Mouse (Mus musculus) liver, adult 2 months (tissue): Measurements from ENCODE around the gene Sumo3. TPM values are rescaled to one million over a fixed set of nuclear protein-coding genes. Genes with fewer than 3 reads are reported as not detected.
A peak's percentile ranks its signal among the peaks of the same experiment; 100 is the strongest.

Experiments
- DNase-seq: peaks from one replicate; pipeline ENCODE4 v3.0.0-alpha.2; 2011; ENCODE audit warnings: low read depth, low spot score; ENCODE audit errors: extremely low read depth
- H3K27ac ChIP-seq: fragments of 200-500 bp; replicated peaks from 2 replicates; pipeline ENCODE4 v1.5.1; 2012; ENCODE audit warnings: low read depth, mild to moderate bottlenecking, control low read depth, inconsistent platforms, low read length; ENCODE audit not compliant: insufficient read depth
- H3K27me3 ChIP-seq: fragments of 200-500 bp; 2 replicates; pipeline ENCODE4 v1.6.1; 2012; ENCODE audit warnings: mild to moderate bottlenecking, moderate library complexity, low read length, inconsistent platforms; ENCODE audit not compliant: control insufficient read depth, insufficient read depth
- H3K36me3 ChIP-seq: fragments of 200-500 bp; 2 replicates; pipeline ENCODE4 v1.6.1; 2012; ENCODE audit warnings: low read length, inconsistent platforms; ENCODE audit not compliant: control insufficient read depth, insufficient read depth
- H3K4me1 ChIP-seq: fragments of 200-500 bp; 2 replicates; pipeline ENCODE4 v1.6.1; 2011; ENCODE audit warnings: low read length; ENCODE audit not compliant: control insufficient read depth, insufficient read depth
- H3K4me3 ChIP-seq: fragments of 200-500 bp; 2 replicates; pipeline ENCODE4 v1.5.1; 2011; ENCODE audit warnings: low read depth, mild to moderate bottlenecking, control low read depth, low read length, moderate library complexity; ENCODE audit not compliant: insufficient read depth
- H3K79me2 ChIP-seq: fragments of 200-500 bp; 2 replicates; pipeline ENCODE4 v1.6.1; 2012; ENCODE audit warnings: inconsistent platforms, mild to moderate bottlenecking, low read length, moderate library complexity; ENCODE audit not compliant: control insufficient read depth, insufficient read depth
- H3K9ac ChIP-seq: fragments of 200-500 bp; 2 replicates; pipeline ENCODE4 v1.6.1; 2012; ENCODE audit warnings: low read depth, mild to moderate bottlenecking, control low read depth, inconsistent platforms, low read length
- CTCF ChIP-seq: fragments of 200-500 bp; IDR thresholded peaks from 2 replicates; pipeline ENCODE4 v1.5.1; 2011; ENCODE audit warnings: low read depth, low read length, control low read depth
- POLR2A ChIP-seq: fragments of 200-500 bp; IDR thresholded peaks from 2 replicates; pipeline ENCODE4 v1.6.1; 2011; ENCODE audit warnings: low read length, control low read depth; ENCODE audit not compliant: insufficient read depth; ENCODE audit errors: extremely low read depth
- WGBS: fragments of 180-500 bp; shearing (Covaris S2); methylation state at CpG from one replicate; pipeline ENCODE4 v1.1.7; 2018; 5-methylcytosine and 5-hydroxymethylcytosine counted together
- polyA plus RNA-seq: library from polyadenylated mRNA; depleted of rRNA; stranded (reverse); fragments of >200 nt; gene quantifications from 2 replicates; pipeline ENCODE4 v1.2.3, GENCODE M21; 2012
- total RNA-seq: library from RNA; depleted of rRNA; stranded (reverse); fragments of >200 nt; gene quantifications from 2 replicates; pipeline ENCODE4 v1.2.3, GENCODE M21; 2014

The Sumo3 gene
- total and polyA plus RNA-seq, 2 experiments: 59.6 to 170 TPM

GRCm38 (mm10) chr10:77606855-77607254 lies 958 bp downstream of the Sumo3 start:
- Histone ChIP-seq H3K27me3 (no peaks in the 10 kb centered on the region), H3K36me3 (peaks cover 7% of the 10 kb centered on the region), H3K27ac (peak overlapping the region; percentile 79), H3K4me3 (peak overlapping the region; percentile 77), H3K4me1 (peaks cover 18% of the 10 kb centered on the region), H3K9ac (peak overlapping the region; percentile 87), H3K79me2 (peaks cover 26% of the 10 kb centered on the region)
- DNase-seq: no peak
- no peak for TF ChIP-seq CTCF
- TF ChIP-seq POLR2A: no peak
- WGBS: 9% methylated on average over 7 of the region's 7 CpGs

GRCm38 (mm10) chr10:77607441-77607840 lies 1.5 kb downstream of the Sumo3 start:
- WGBS: 14% methylated on average over 5 of the region's 5 CpGs
- TF ChIP-seq POLR2A: no peak
- no peak for TF ChIP-seq CTCF
- peaks cover 8% of the 10 kb centered on the region for H3K36me3 ChIP-seq
- H3K27ac ChIP-seq: peak overlapping the region; percentile 79
- no peak overlapping the region; the same call in 1 of the 2 replicates for H3K9ac ChIP-seq
- no peak overlapping the region for H3K4me3 ChIP-seq
- DNase-seq: no peak
- peaks cover 18% of the 10 kb centered on the region for H3K4me1 ChIP-seq
- H3K27me3 ChIP-seq: no peaks in the 10 kb centered on the region
- peaks cover 26% of the 10 kb centered on the region for H3K79me2 ChIP-seq

- Histone ChIP-seq H3K79me2 (peaks cover 26% of the 10 kb centered on the region), H3K27ac (no peak overlapping the region; the same call in 1 of the 2 replicates), H3K4me3 (no peak overlapping the region), H3K9ac (no peak overlapping the region), H3K27me3 (no peaks in the 10 kb centered on the region), H3K36me3 (peaks cover 8% of the 10 kb centered on the region), H3K4me1 (peaks cover 24% of the 10 kb centered on the region)
- 73% methylated on average over 8 of the region's 8 CpGs for WGBS
- TF ChIP-seq CTCF: no peak
- TF ChIP-seq POLR2A: no peak
- no peak for DNase-seq
These were observed 2.7 kb downstream of the Sumo3 start for GRCm38 (mm10) chr10:77608589-77608988.

GRCm38 (mm10) chr10:77610221-77610961 lies 4.5 kb downstream of the Sumo3 start:
- peaks cover 31% of the 10 kb centered on the region for H3K4me1 ChIP-seq
- peaks cover 19% of the 10 kb centered on the region for H3K36me3 ChIP-seq
- H3K9ac ChIP-seq: no peak overlapping the region
- peak; percentile 96 for DNase-seq
- WGBS: 36% methylated on average over 8 of the region's 8 CpGs
- H3K79me2 ChIP-seq: peaks cover 26% of the 10 kb centered on the region
- H3K27me3 ChIP-seq: no peaks in the 10 kb centered on the region
- H3K4me3 ChIP-seq: no peak overlapping the region
- peak overlapping the region; percentile 45 for H3K27ac ChIP-seq
- TF ChIP-seq POLR2A (no peak), CTCF (no peak)

- Histone ChIP-seq H3K9ac (no peak overlapping the region), H3K27ac (peak overlapping the region; percentile 64), H3K36me3 (peaks cover 30% of the 10 kb centered on the region), H3K27me3 (no peaks in the 10 kb centered on the region), H3K79me2 (peaks cover 13% of the 10 kb centered on the region), H3K4me1 (peaks cover 23% of the 10 kb centered on the region), H3K4me3 (no peak overlapping the region)
- no peak for TF ChIP-seq POLR2A
- no peak for TF ChIP-seq CTCF
- 4% methylated on average over 3 of the region's 3 CpGs for WGBS
- peak; percentile 98 for DNase-seq
These were observed 7.5 kb downstream of the Sumo3 start for GRCm38 (mm10) chr10:77613409-77613808.

GRCm38 (mm10) chr10:77615647-77616046 lies 9.8 kb downstream of the Sumo3 start:
- Histone ChIP-seq H3K27me3 (no peaks in the 10 kb centered on the region), H3K4me1 (peaks cover 16% of the 10 kb centered on the region), H3K27ac (no peak overlapping the region), H3K36me3 (peaks cover 30% of the 10 kb centered on the region), H3K9ac (no peak overlapping the region), H3K79me2 (peaks cover 7% of the 10 kb centered on the region), H3K4me3 (no peak overlapping the region)
- 97% methylated on average over 8 of the region's 8 CpGs for WGBS
- no peak for DNase-seq
- no peak for TF ChIP-seq CTCF
- no peak for TF ChIP-seq POLR2A
